Mouse (Mus musculus): ENCODE measurements around the gene Tab1.

Gene Tab1

DNA sequence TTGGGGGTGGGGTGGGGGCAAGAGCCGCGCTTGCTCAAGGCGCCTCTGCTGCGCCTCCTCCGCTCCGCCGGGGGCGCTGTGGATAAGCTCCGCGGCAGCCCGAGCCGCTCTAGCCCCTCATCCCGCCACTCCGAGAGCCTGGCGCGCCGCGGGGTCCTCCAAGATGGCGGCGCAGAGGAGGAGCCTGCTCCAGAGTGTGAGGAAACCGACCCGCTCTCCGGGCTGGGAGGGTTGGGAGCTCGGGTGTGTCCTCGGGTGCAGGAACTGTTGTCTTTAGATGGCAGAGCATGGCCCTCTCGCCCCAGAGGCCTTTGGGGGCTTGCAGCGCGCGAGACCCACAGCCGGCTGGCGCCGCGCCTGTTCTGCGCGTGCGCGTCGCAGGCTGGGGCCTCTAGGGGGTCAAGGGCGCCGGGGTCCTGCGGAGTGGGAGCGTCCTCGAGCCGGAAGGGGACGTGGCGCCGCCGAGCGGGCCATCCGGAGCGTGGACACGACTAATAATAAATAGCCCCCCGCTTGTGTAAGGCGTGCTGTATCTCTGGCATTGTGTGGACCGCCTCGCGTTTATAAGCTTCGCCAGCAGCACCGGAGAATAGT, at the start of gene Tab1:
Gene Tab1 (plus strand): TSS at position 135 of the 594 bp plus-strand sequence.
- peak; percentile 93 to 96 for DNase-seq

DNA sequence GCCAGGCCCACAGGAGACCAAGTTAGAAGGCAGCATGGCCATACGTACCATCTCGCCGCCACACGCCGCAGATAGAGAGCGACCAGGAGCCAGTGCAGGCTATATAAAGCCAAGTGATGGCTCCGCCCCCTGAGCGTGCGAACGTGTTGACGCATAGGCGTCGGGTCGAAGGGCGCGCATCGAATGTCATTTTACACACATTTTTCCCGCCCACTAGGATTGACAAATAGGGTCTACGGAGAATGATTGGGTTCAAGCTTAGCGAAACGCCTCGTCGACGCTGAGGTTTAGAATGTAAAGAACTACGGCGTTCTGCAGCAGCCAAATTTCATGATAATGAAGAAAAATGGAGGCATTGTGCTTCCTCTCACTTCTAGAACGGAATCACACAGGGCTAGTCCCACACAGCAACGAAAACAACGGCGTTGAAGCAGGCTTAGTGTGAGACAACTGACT, 49.6 kb upstream of the Tab1 start:
- DNase-seq, result peak; percentile 98 to 99

DNA sequence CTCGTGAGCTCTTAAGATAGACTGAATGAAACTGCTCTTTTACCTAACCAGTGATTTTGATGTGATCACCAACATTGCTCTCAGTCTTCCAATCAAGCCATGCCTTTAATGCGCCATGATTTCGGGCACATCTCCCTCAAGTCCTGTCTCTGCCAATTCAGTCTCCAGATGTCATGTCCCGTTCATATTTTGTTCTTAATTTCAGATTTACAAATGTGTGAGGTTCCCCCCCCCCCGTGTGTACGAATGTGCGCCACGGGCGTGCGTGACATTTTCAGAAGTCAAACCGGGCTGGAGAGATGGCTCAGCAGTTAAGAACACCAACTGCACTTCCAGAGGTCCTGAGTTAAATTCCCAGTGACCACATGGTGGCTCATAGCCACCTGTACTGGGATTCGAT, 49.2 kb upstream of the Tab1 start:
- no peak for DNase-seq

DNA sequence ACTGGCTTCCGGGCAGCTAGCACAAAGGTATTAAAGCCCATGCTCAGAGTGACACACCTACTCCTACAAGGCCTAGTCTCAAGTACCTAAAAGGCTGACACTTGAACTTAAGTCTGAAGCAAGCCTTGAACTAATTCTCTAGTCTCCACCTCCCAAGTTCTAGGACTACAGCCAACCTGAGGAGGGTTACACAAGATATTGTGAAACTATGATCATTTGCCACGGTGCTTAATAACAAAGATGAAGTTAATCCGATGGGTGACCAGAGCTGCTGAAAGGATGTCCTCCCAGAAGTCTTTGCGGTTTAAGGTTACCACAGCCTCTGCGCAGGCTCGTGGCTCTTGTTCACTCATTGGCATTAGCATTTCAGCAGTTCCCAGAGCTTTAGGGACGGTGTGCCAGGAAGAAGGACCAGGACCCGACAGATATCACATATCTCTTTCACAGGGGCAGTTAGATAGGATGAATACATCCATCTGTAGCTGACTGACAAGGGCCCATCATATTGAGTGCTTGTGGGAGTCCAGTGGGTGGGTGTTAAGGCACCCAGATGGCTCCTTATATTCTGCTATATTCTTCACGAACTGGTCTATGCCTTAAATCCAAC, 45.4 kb upstream of the Tab1 start:
- no peak for DNase-seq

DNA sequence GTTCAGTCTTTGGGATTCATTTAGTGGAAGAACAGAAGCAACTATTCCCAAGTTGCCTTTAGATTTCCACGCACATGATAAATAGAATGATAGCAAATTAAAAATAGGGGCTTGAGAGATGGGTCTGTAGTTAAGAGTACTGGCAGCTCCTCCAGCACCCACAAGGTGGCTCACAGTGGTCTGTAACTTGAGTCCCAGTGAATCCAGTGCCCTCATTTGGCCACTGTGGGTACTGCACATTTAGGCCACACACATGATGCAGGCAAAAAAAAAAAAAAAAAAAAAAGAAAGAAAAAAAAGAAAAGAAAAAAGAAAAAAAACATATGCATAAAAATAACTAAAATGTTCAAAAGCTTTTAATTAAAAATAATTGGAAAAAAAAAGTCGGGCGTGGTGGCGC, 44.3 kb upstream of the Tab1 start:
- DNase-seq, result peak; percentile 94 to 98

DNA sequence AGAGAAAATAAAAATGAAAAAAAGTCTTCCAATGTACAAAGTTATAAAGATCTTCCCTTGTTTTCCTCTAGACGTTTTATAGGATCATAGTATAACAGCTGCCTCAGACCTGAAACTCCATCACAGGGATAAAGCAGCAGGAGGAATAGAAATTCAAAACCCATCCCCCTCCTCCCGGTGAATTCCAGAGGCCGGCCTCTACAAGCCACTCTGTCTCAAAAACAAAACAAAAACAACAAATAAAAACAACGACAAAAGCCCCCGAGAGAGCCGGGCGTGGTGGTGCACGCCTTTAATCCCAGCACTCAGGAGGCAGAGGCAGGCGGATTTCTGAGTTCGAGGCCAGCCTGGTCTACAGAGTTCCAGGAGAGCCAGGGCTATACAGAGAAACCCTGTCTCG, 42.8 kb upstream of the Tab1 start:
- no peak for DNase-seq

DNA sequence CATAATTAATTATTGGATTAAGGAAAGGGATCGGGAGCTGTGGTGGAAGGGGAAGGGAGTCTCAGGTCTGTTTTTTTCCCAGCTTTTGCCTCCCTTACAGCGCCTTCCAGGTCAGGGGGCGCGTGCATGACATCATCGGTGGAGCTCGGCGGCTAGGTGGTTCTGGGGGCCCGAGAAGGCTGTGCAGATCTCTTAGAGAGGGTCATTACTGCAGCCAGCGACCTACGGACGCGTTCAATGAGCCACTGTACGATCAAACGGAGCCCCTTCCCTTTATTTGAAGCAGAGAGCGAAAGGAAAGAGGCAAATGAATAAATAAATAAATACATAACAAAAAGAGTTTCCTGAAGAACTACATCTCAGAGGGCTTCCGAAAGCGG, 42.2 kb upstream of the Tab1 start:
- peak in 1 of 2 experiments; percentile 49 for DNase-seq

DNA sequence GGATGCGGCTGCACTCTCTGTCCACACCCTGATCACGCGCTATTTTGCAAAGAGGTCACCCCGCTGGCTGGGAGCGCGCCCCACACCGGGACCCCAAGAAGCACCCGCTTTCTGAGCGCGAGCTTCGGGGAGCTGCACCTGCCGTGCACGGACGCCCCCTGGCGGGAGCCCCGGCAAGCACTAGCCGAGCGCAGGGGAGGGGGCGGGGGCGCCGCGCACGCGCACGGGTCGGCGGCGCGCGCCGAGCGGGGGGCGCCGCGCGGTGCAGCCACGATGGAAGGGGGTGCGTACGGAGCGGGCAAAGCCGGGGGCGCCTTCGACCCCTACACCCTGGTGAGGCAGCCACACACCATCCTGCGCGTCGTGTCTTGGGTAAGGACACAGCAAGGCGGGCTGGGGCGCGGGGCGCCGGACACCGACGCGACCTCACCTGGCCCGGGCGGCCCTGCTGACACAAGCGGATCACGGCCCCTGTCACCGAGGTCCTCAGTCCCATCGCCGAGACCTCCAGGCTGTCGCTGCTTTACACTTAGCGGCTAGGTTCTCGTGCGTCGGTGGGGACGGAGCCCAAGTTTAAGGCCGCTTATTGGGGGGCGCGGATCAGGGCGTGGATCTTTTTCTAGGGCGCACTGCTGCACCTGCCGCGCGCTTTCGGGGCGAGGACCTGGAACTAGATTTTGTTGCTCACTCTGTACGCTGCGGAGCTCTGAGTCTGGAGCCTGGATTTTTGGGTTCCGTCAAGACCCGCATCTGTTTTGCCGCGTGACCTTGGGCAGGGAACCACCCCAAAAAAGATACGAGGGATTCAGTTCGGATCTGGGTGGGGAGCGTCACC, 41.6 kb upstream of the Tab1 start, which contains the start of the genes Syngr1 and Rpl3:
Gene Syngr1 (plus strand): TSS at position 214 of the 835 bp plus-strand sequence.
Gene Rpl3 (minus strand): TSS at position 748 of the 835 bp plus-strand sequence.
- DNase-seq, result peak; percentile 81 to 87

DNA sequence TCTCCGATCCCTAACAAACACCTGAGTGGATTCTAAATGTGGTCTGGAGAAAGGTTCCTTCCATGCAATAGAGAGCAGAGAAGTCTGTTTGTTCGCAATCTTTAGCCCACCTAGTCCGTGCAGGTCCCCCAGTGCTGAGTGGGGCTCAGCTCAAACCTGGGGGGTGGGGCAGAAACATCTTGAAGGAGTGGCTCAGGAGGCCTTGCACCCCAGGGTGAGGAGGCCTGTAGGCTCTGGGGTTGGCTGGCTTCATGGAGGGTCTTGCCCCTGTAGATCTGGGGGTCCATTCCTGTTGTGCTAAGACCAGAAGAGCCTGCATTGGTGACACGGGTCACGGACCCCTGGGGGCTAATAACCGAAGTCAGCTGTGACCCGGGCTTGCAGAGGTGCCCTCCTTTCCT, 40.9 kb upstream of the Tab1 start:
- no peak for DNase-seq

DNA sequence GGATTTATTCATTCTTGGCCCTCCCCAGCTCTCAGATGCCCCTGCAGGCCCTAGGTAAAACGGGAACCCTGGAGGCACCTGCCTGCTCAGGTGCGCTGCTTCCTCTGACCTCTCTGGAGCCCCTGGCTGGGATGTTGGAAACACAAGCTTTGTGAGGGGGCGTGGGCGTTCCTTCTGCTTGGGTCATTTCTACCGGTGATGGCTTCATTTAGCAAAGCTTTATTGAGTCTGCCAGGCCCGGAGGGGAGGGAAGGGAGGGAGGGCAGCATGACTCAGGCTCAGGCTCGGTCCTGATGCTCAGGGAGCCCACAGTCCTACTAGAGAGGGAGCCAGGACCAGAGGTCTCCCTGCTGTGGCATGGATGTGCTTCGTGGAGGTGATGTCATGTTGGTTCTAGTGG, 40.3 kb upstream of the Tab1 start:
- DNase-seq, result peak in 1 of 2 experiments; percentile 49

DNA sequence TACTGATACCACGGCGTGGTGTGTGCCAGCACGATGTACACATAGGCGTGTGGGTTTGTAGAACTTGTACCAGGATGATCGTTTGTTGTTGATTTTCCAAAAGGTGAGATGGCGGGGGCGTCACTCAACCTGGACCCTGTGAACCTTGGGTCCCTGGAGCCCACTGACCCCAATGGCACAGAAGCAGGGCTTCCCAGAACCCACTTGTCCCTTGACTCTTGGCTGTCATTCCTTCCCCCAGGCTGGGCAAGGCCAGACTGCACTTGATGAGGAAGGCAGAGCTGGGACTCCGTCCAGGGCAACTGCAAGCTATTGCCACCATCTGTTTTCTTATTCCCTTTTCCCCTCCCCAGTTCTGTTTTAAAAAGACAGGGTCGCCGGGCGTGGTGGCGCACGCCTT, 38.7 kb upstream of the Tab1 start:
- no peak for DNase-seq

DNA sequence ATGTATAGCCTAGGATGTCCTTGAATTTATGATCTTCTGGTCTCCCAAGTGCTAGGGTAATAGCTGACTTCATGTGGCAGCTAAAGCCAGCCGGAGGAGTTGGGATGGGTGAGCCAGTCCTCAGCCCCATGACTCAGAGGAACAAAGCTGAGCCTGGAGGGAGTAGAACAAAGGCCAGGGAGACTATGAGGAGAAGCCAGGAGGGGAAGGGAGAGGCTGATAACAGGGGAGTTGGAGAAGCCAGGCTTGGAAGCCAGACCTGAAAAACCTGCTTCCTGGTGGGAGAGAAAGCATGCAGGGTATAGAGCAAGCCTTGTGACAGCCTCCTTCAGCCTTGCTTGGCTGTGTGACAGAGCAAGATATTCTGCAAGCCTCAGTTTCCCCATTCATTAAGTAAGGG, 37.3 kb upstream of the Tab1 start:
- DNase-seq, result no peak

DNA sequence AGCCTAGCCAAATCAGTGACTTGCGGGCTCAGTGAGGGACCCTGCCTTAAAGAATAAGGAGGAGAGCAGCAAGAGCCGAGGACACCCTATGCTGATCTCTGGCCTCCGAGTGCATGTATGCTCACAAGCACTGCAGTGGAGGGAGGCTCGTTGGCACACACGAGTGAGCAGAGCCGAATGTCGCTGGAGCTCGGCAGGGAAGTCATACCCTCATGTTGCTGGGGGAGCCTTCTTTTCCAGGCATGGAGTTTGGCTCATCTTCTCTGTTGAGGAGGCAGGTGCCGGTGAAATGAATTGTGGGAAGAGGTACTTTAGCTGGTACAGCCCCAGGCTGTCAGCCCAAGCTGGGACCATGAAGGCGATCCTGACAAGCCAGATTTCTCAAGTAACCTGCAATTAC, 36.5 kb upstream of the Tab1 start:
- DNase-seq, result no peak

DNA sequence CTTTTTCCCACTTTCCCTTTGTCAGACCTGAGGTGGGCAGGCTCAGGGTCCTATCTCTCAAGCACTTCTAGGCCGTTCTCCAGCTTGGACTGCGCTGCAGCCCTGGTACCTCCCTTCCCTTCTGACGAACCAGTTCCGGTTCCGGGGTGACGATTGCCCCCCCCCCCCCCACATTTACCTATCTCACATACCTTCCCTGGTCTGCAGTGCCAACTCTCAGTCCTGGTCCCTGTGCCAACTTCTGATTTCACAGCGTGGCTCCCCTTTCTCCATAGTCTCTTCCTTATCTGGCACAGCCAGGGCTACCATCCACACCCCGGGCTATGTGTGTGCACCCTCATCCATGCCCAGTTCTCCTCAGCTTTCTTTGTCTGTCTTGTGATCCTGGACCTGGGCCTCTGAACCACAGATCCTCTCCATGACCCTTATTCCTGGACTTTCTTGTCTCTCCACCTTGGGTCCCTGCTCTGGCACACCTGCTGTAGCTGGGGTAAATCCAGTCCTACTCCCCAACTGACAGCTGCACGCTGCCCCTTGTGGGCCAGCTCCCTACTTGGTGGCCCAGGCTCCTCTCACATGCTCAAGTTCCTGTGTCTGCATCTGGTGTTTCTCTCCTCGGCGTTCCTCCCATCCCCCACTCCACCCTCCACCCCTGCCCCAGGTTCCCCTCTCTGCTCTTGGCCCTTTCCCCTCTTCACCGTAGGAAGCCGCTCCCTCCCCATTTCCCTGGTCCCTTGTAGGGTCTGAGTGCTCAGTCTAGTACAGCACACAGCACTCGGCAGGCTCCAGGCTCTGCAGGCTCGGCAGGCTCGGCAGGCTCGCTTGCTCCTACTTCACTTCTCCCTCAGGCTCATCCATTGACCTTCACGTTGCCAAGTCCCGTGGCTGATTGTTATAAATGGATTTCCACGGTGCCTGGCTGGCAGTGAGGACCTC, 35.7 kb upstream of the Tab1 start:
- DNase-seq, result peak in 1 of 2 experiments; percentile 55

DNA sequence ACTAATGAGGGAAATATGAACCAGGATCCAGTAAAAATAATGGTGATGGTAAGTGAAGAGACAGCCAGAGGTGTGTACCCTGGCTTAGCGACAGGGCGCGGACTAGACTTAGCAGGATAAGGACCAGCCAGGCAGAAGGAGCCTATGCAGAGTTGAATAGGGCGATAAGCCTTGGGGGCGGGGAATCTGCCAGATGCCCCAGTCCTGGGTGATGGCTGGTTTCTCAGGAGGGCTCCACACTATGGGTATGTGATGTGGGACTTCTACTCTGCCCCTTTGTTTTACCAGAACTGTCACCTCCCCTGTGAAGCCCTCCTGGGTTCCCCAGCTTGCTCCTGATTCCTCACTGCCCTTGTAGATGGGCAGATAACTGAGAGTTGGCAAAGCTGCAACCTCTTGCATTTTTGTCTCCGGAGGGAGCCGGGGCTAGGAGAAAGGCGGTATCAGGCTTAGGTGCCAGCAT, 34.9 kb upstream of the Tab1 start:
- no peak for DNase-seq

DNA sequence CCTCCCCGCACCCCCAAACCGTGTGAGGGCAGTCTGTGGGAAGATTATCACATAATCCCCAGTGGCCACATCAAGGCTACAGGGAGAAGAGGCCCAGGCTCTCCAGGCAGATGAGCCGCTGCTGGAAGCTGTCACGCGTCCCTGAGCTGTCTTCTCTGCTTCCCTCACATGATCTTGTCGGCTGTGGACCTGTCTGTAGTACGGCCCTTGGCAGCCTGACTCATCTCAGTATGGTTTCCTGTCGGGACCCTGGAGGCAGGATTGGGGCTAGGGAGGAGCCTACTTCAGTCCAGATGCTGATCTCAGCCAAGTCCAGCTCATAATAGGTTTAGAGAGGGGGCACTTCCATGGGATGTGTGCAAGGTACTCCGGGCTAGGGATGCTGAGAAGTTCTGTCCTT, 34.1 kb upstream of the Tab1 start:
- DNase-seq, result no peak

DNA sequence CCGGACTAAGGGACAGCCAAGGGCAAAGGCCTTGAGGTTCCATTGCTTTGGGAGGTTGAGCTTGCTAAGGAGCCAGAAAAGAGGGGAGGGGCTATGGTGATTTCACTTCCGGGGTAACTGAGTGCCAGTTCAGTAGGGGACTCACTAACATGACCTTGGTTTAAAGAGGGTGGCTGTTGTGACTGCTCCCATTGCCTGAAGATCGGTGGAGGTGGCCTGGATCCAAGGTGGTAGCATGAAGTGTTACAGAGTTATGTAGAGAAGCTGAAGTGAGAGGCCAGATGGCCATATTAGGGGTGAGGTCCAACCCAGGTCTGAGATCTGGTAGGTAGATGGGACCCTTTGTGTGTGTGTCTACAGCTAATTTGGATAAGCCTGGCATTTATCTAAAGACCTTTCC, 33.5 kb upstream of the Tab1 start:
- DNase-seq, result no peak

DNA sequence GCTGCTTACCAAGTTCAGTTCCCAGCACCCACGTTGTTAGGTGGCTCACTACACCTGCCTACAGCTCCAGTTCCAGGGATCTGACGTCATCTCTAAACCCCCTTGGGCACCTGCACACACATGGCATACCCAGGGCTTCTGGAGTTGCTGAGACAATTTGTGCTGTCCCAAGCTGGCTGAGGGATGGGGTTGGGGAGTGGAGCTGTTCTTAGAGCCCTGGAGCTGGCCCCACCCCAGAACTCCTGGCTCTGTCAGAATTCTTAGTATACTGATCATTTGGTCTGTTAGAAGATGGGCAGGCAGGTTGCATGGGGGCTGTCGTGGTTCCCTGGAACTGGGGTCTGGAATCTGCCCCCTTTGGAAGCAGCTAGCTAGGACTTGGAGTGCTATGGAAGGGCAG, 32.7 kb upstream of the Tab1 start:
- no peak for DNase-seq

DNA sequence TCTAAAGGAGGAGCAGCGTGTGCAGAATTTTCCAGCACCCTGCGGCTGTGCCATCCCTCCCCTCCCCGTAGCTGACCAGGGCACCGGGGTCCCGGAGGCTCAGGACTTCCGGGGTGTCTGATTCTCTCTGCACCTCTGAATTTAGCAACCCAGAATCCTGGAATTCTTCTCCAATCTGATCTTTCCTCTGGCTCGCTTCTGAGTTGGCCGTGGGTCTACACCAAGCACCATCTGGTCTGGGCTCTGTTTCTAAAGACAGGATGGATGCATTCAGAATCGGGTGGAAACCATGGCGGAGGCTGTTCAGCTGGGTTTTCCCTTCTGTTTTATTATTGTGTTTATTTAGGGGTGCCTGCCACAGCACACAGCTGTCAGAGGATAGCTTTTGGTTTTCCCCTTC, 32.1 kb upstream of the Tab1 start:
- no peak for DNase-seq

DNA sequence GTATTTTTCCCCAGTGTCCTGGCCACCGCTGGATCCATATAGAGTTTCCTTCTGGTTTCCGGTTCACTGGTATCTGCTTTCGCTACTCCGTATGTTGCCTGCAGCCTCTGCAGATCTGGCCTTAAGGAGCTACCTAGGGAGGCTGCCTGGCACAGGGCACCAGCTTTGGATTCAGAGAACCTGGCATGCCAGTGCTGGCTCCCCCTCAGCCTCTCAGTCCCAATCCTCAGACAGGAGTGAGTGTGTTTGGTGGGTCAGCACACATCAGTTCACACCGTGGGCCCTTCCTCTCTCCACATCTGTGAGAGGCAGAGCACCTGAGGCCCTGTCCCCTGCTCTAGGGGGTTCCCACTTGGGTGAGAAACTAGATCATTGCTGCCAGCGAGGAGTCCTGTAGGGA, 31.4 kb upstream of the Tab1 start:
- DNase-seq, result no peak

DNA sequence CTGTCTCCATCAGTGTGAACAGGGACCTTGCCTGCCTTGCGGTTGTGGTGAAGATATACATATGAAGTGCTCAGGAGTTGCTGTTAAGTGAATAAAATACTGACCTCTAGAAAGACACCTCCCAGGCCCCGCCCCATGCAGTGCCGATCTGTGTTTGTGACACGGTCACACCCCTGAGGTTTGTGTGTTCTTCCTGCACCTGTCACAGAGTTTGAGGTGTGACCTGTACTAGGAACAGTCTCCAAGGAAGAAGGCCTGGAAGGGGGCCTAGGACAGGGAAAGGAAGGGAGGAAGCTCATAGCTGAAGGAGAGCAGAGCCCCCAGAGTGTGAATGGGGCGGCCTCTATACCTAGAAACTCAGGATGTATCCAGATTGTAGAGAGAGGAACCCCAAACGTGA, 30.4 kb upstream of the Tab1 start:
- DNase-seq, result no peak
